Mouse (Mus musculus) ES-E14 (cell line): ENCODE measurements around the gene Ubtf.

Experiments used
- CHD2 ChIP-seq: IDR thresholded peaks from 2 replicates; pipeline ENCODE4 v1.6.1; 2014; ENCODE audit warnings: mild to moderate bottlenecking, low read depth, low read length, inconsistent platforms
- MAFK ChIP-seq: IDR thresholded peaks from 2 replicates; pipeline ENCODE4 v1.6.1; 2014; ENCODE audit warnings: mild to moderate bottlenecking, low read depth, low read length, inconsistent platforms; ENCODE audit not compliant: insufficient read depth
- ZC3H11A ChIP-seq: IDR thresholded peaks from 2 replicates; pipeline ENCODE4 v1.6.1; 2012; ENCODE audit warnings: low read depth, mild to moderate bottlenecking, inconsistent platforms, low read length, borderline replicate concordance
- ZNF384 ChIP-seq: IDR thresholded peaks from 2 replicates; pipeline ENCODE4 v1.6.1; 2012; ENCODE audit warnings: low read depth, low read length, inconsistent platforms

- TF ChIP-seq MAFK (no peak), ZC3H11A (no peak), CHD2 (no peak), ZNF384 (no peak)
Measured at GRCm38 (mm10) chr11:102289511-102290100, 29.9 kb downstream of the Ubtf start.
